Mouse (Mus musculus) heart, embryonic 16.5 days (tissue): ENCODE data around the gene Cog6. TPM values are rescaled to one million over a fixed set of nuclear protein-coding genes. Genes with fewer than 3 reads are reported as not detected.

ENCODE experiments used
- ATAC-seq: fragments of 200-750 bp; cut with Nextera tagmentation; replicated peaks from 2 replicates; pipeline ENCODE4 v1.8.0; 2017; ENCODE audit warnings: moderate number of reproducible peaks; ENCODE audit not compliant: insufficient read depth, low FRiP score; ENCODE audit errors: extremely low read depth
- H3K27ac ChIP-seq: fragments of 300-500 bp; sonication (generic); 2 replicates; pipeline ENCODE4 v1.5.1; 2014; ENCODE audit warnings: mild to moderate bottlenecking, low read length, control low read depth, moderate library complexity
- H3K27me3 ChIP-seq: fragments of 300-500 bp; sonication (generic); 2 replicates; pipeline ENCODE4 v1.6.1; 2014; ENCODE audit warnings: low read length, mixed read lengths; ENCODE audit not compliant: control insufficient read depth, insufficient read depth
- H3K36me3 ChIP-seq: fragments of 300-500 bp; sonication (generic); 2 replicates; pipeline ENCODE4 v1.6.1; 2014; ENCODE audit not compliant: control insufficient read depth, insufficient read depth
- H3K4me1 ChIP-seq: fragments of 300-500 bp; sonication (generic); 2 replicates; pipeline ENCODE4 v1.6.1; 2014; ENCODE audit warnings: low read length, mixed read lengths; ENCODE audit not compliant: control insufficient read depth, insufficient read depth
- H3K4me2 ChIP-seq: fragments of 300-500 bp; sonication (generic); 2 replicates; pipeline ENCODE4 v1.6.1; 2014; ENCODE audit warnings: low read depth, mild to moderate bottlenecking, control low read depth, low read length
- H3K4me3 ChIP-seq: fragments of 300-500 bp; sonication (generic); 2 replicates; pipeline ENCODE4 v1.5.1; 2014; ENCODE audit warnings: mild to moderate bottlenecking, control low read depth, low read length
- H3K9ac ChIP-seq: fragments of 300-500 bp; sonication (generic); 2 replicates; pipeline ENCODE4 v1.6.1; 2014; ENCODE audit warnings: low read length, control low read depth
- H3K9me3 ChIP-seq: fragments of 300-500 bp; sonication (generic); replicated peaks from 2 replicates; pipeline ENCODE4 v1.6.1; 2016; ENCODE audit warnings: low read length; ENCODE audit not compliant: control insufficient read depth
- WGBS: fragments of 180-500 bp; shearing (Covaris S2); extraction: QIAGEN DNeasy Blood & Tissue Kit; methylation state at CpG from one replicate; pipeline ENCODE4 v1.1.7; 2014; 5-methylcytosine and 5-hydroxymethylcytosine counted together
- polyA plus RNA-seq: library from polyadenylated mRNA; unstranded; fragments of >200 nt; fragmentation: Nextera tagmentation; extraction: Ambion mirVana; gene quantifications from 2 replicates; pipeline ENCODE4 v1.2.1, GENCODE M21; 2015

The Cog6 gene
- polyA plus RNA-seq, 1 experiment from 2014 or later: 59.0 TPM

DNA sequence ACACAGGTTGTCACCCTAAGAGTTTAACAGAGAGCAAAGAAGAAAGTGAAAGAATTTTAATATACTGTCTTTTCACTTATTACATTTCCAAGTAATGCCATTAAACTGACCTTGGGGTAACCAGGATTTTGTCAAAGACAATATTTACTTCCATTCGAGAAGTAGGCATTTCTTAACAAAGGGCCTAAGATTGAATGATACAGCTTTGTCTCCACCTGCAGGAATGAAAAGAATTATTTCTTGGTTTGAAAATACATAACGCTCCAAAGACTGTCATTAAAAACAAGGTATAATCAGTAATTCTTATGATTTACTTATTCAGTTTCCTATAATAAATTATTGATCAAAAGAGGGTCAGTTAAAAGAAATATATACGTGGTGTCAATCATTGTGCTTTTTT lies 55.4 kb downstream of the Cog6 start:
- H3K4me2 ChIP-seq: no peak overlapping the region
- no peak overlapping the region for H3K4me3 ChIP-seq
- no peak overlapping the region for H3K27ac ChIP-seq
- no peaks in the 10 kb centered on the region for H3K36me3 ChIP-seq
- H3K27me3 ChIP-seq: no peaks in the 10 kb centered on the region
- no peak for ATAC-seq
- no peak overlapping the region for H3K9ac ChIP-seq
- H3K4me1 ChIP-seq: peaks cover 3% of the 10 kb centered on the region; the same call in 1 of the 2 replicates
- no peaks in the 10 kb centered on the region for H3K9me3 ChIP-seq
- WGBS: 74% methylated on average over 3 of the region's 3 CpGs

DNA sequence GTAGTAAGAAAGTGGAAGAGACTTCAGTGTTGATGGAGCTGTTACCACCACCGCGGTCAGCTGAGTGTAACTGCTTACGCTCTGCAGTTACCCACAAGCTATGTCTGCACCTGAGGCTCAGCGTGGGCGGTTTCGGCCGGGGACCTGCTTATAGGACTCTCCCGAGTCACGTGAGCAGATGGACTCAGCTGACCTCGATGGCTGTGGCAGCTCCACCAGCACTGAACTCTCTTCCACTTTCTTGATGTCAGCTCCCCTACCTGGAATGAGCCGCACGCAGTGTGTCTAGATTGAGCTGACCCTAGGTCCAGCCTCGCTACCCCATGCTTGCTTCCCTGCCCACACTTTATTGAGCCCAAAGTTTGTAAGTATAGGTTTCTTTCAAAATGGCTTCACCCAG lies 56.1 kb downstream of the Cog6 start:
- no peak overlapping the region for H3K4me3 ChIP-seq
- no peak overlapping the region for H3K9ac ChIP-seq
- H3K36me3 ChIP-seq: no peaks in the 10 kb centered on the region
- no peaks in the 10 kb centered on the region for H3K9me3 ChIP-seq
- no peak overlapping the region for H3K27ac ChIP-seq
- H3K27me3 ChIP-seq: no peaks in the 10 kb centered on the region
- no peak for ATAC-seq
- H3K4me1 ChIP-seq: peaks cover 7% of the 10 kb centered on the region
- WGBS: 91% methylated on average over 13 of the region's 13 CpGs
- H3K4me2 ChIP-seq: no peak overlapping the region

DNA sequence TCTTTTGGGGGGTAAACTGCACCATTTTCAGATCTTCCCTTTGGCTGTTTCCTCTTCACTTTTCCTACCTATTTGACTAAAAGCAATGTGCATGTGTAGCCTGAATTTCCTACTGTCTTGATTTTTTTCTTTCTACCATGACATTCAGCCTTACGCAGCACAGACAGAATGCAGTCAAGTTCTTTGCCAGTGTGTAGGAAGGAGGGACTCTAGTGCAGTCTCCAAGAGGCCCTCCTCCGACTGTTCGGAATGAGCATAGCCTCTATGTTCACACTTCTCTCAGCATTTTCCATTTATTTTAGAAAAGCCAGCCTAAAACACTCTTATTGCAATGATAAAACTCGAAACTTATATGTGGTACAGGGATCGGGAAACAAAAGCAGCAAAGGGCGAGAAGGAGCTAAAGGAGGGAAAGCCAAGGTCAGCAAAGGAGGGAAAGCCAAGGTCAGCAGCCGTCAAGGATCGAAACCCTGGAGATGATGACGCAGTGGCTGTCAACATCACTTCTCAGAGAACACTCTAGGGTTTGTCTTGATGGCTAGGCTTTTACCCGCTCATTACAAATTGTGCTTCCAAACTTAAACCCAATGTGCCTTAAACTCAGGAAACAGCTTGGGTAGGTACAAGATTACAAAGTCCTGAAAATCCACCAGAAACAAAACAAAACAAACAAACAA lies 58.5 kb downstream of the Cog6 start:
- no peaks in the 10 kb centered on the region for H3K36me3 ChIP-seq
- ATAC-seq: no peak
- H3K27ac ChIP-seq: no peak overlapping the region
- no peak overlapping the region for H3K4me2 ChIP-seq
- H3K27me3 ChIP-seq: no peaks in the 10 kb centered on the region
- H3K4me3 ChIP-seq: no peak overlapping the region
- peaks cover 28% of the 10 kb centered on the region for H3K4me1 ChIP-seq
- no peaks in the 10 kb centered on the region for H3K9me3 ChIP-seq
- WGBS: 68% methylated on average over 10 of the region's 10 CpGs
- H3K9ac ChIP-seq: no peak overlapping the region

DNA sequence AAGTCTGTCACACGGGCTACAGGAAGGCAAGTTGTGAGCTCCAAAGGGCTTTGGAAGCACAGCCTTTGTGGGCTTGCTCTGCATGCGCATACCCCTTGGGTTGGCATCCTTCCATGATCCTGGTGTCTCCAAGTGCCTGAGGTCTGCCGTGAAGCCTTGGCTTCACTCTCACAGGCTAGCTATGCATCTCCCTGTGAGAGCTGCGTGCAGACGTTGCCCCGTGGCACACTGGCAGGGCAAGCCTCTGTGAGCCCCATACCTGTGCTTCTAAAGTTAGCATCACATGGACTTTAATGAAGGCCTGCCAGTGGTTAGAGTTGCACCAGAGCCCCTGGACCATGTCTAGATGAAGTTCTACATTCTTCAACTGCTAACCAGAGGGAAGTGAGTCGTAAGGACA lies 59.2 kb downstream of the Cog6 start:
- Histone ChIP-seq H3K4me2 (no peak overlapping the region), H3K4me1 (peaks cover 29% of the 10 kb centered on the region), H3K36me3 (no peaks in the 10 kb centered on the region), H3K9ac (no peak overlapping the region), H3K4me3 (no peak overlapping the region), H3K27ac (no peak overlapping the region), H3K9me3 (no peaks in the 10 kb centered on the region), H3K27me3 (no peaks in the 10 kb centered on the region)
- WGBS: 74% methylated on average over 7 of the region's 7 CpGs
- no peak for ATAC-seq

DNA sequence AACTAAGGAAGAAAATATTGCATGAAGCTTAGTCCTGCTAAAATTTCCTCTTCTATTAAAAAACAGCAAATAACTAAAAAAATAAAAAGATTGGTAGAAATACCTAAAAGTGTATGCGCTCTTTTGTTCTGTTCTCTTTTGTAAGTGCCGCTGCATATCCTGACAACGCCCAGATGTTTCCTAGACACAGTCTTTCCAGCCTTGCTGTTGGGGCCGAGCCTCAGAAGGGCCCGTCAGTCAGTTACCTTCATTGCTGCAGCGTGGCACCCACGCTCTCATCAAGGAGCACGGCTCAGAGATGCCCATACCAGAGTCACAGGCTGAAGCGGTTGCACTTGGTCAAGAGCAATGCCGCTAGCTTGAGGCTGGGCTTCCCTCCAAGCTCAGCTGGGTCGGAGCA lies 60.8 kb downstream of the Cog6 start:
- no peak for ATAC-seq
- H3K4me1 ChIP-seq: peaks cover 29% of the 10 kb centered on the region

DNA sequence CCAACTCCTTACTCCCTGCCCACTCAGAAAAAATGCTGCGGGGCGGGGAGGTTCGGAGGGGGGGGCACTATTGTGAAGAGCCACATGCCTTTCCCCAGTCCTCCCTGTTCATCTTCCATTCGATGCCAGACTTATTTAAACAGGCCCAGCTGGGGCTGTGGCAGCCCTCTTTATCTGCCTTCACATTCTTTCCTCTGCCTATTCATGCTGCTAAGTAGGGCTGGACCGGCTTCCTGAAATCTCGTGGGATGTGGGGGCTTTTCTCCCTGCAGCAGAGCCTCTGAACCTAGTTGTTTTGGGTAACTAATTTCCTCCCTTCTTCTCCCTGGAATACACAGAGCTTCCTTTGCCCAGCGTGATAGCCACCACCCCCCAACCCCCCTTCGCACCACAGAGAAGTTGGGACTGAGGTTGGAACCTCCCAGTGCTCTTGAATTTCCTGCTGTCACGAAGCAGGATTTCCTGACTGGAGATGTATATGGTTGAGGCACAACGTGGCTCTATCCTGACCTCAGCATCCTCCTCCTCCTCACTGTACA lies 61.5 kb downstream of the Cog6 start:
- H3K9ac ChIP-seq: peak overlapping the region; percentile 34; the same call in 1 of the 2 replicates
- H3K9me3 ChIP-seq: no peaks in the 10 kb centered on the region
- peak overlapping the region; percentile 87 for H3K27ac ChIP-seq
- peak overlapping the region; percentile 36; the same call in 1 of the 2 replicates for H3K4me2 ChIP-seq
- H3K4me1 ChIP-seq: peaks cover 29% of the 10 kb centered on the region
- H3K36me3 ChIP-seq: no peaks in the 10 kb centered on the region
- 6% methylated on average over 10 of the region's 10 CpGs for WGBS
- no peak overlapping the region for H3K4me3 ChIP-seq
- no peaks in the 10 kb centered on the region for H3K27me3 ChIP-seq
- ATAC-seq: peak; percentile 78

More for the DNA sequence above, 60.8 kb downstream of the Cog6 start:
- Histone ChIP-seq H3K9ac (no peak overlapping the region), H3K4me3 (no peak overlapping the region), H3K4me2 (no peak overlapping the region), H3K27me3 (no peaks in the 10 kb centered on the region), H3K27ac (peak overlapping the region; percentile 44), H3K36me3 (no peaks in the 10 kb centered on the region), H3K9me3 (no peaks in the 10 kb centered on the region)
- WGBS: 75% methylated on average over 11 of the region's 11 CpGs

DNA sequence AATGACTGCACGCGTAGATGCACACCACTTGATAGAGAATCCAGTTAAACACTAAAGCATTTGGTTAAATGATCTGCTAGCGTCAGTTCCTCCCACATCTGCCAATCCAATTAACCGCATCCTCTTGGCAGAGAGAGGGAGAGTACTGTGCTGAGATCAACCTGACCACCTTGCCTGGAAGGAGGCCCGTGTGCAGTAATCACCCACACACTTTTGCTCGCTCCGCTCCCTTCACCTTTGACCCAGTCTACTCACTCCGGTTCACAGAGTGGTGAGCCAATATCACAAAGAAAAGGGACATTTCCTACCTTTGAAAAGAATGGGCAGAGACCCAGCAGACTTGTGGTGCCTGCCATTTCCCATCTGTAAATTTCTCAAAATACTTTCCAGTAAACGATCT lies 62.4 kb downstream of the Cog6 start:
- ATAC-seq: peak; percentile 53; the same call in 1 of the 2 replicates
- Histone ChIP-seq H3K27me3 (no peaks in the 10 kb centered on the region), H3K27ac (peak overlapping the region; percentile 87)

DNA sequence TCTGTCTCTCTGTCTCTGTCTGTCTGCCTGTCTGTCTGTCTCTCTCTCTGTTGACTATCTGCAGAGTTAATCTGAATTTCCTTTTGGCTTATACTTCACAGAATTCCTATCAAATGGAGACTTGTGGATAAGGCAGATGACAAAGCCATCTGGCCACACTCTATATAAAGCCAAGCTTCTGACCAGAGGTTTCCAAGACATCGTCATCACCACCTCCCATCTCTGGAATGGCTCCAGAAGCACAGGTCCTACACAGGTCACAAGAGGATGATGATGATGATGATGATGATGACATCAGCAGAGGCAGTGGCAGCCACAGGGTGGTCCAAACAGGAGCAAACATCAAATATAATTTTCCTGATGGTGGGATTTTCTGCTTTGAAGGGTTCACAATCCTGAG lies 63.2 kb downstream of the Cog6 start:
- ATAC-seq: no peak
- Histone ChIP-seq H3K27me3 (no peaks in the 10 kb centered on the region), H3K9ac (no peak overlapping the region), H3K36me3 (no peaks in the 10 kb centered on the region), H3K9me3 (no peaks in the 10 kb centered on the region), H3K27ac (peak overlapping the region; percentile 87), H3K4me1 (peaks cover 29% of the 10 kb centered on the region), H3K4me2 (no peak overlapping the region), H3K4me3 (no peak overlapping the region)
- 30% methylated on average over 1 of the region's 1 CpGs for WGBS

More for the DNA sequence above, 62.4 kb downstream of the Cog6 start:
- peaks cover 29% of the 10 kb centered on the region for H3K4me1 ChIP-seq
- no peak overlapping the region for H3K9ac ChIP-seq
- no peak overlapping the region for H3K4me2 ChIP-seq
- no peaks in the 10 kb centered on the region for H3K36me3 ChIP-seq
- 68% methylated on average over 9 of the region's 9 CpGs for WGBS
- H3K9me3 ChIP-seq: no peaks in the 10 kb centered on the region
- no peak overlapping the region for H3K4me3 ChIP-seq

DNA sequence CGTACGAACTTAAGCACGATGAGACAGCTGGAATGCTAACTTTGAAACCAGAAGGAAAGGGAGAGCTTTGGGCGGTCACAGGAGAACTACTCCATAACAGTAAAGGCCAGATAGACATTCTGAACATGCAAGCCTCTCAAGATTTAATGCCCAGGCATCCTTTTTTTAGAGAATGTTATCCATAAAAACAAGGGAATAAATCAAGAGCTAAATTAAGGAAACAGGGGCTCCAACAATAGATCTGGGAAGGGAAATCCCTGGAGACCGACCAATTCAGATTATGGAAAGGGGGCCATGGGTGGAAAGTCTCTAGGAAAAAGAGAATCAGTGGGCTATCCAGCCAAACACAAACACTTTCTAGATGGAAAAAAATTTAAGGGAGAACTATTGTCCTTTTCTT lies 68.2 kb downstream of the Cog6 start:
- ATAC-seq: no peak
- Histone ChIP-seq H3K4me1 (peaks cover 4% of the 10 kb centered on the region), H3K4me3 (no peak overlapping the region), H3K9ac (no peak overlapping the region), H3K9me3 (no peaks in the 10 kb centered on the region), H3K27me3 (no peaks in the 10 kb centered on the region), H3K4me2 (no peak overlapping the region), H3K27ac (no peak overlapping the region), H3K36me3 (no peaks in the 10 kb centered on the region)
- 73% methylated on average over 5 of the region's 5 CpGs for WGBS
